Mouse (Mus musculus) liver, postnatal 0 days (tissue): Measurements from ENCODE around the gene Cnot10.

Experiments used
- CTCF ChIP-seq: sonication (generic); IDR thresholded peaks from 2 replicates; pipeline ENCODE4 v1.5.1; 2016; ENCODE audit warnings: antibody characterized with exemption, low read depth
- EP300 ChIP-seq: IDR thresholded peaks from 2 replicates; pipeline ENCODE4 v1.6.1; 2016; ENCODE audit warnings: antibody characterized with exemption, low read depth, mild to moderate bottlenecking

GRCm38 (mm10) chr9:114624178-114624577 is 15.8 kb downstream of the Cnot10 start:
- TF ChIP-seq CTCF: no peak
- no peak for TF ChIP-seq EP300
